Comparison of ENCODE assay signal across 18 mouse cellular contexts in the genomic region with DNA sequence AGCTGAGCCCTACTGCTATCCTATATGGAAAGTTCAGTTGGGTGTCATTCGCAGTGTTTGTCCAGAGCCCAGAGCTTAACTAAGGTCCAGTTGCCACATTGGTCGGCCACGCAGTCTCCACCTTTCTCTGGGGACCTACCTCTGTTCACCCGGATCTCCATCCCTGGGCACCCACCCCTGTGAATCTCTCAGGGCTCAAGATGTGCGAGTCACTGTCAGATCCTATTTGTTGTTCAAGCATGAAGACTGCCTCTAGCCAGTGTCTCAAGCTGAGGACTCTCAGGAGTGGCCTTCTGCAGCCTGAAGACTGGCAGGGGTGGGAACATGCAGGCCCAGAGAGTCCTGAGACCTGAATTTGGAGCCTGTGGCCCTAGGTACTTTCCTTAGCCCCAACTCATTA. TPM values are rescaled to one million over a fixed set of nuclear protein-coding genes. Genes with fewer than 3 reads are reported as not detected.
DNase-seq lines count a peak whose midpoint lies in the region; ATAC-seq and TF ChIP-seq lines count a peak whose summit lies in the region.
"Had no signal": no experiment of that assay in that cellular context is flagged by ENCODE, and none has a peak within 500 bp of the region (broad histone marks: within the 10 kb centered on the region; RNA-seq: fewer than 3 reads in every experiment).

No protein-coding gene starts in this region.

- DNase-seq in heart, postnatal 10 days: no peak
- no peak for DNase-seq in spleen, adult 2 months (ENCODE audit: low read depth in 1 of 2, low spot score in 2 of 2)
- DNase-seq in spleen, adult 12 weeks (ENCODE audit: low spot score): no peak
- DNase-seq in liver: peak; percentile 46
- DNase-seq in right cerebral cortex, postnatal 10 days (ENCODE audit: low spot score in 2 of 2): no peak
- DNase-seq: adrenal gland, postnatal 14 days; cerebellum, adult 9-11 months; gastrocnemius, postnatal 10 days; heart, postnatal 36 days; kidney, adult 2 months; kidney, postnatal 4 days; layer of hippocampus, postnatal 36 days; right cerebral cortex, postnatal 14 days had no signal

- no peak for ATAC-seq in heart, embryonic 12.5 days (ENCODE audit: insufficient number of reproducible peaks, low FRiP score)
- no peak for ATAC-seq in megakaryocyte-erythroid progenitor cell, adult 5-6 weeks (replicated peaks; ENCODE audit: low FRiP score, low TSS enrichment, poor library complexity, severe bottlenecking)
- ATAC-seq: CD4-positive, CD25-positive, alpha-beta regulatory T cell, adult 4 months; midbrain, embryonic 13.5 days had no signal

- H3K27ac ChIP-seq in heart, embryonic 12.5 days (ENCODE audit: poor library complexity, severe bottlenecking): peak overlapping the region; percentile 70
- peak overlapping the region; percentile 81 for H3K27ac ChIP-seq in spleen, adult 2 months (ENCODE audit: insufficient read depth, low read length)
- H3K27ac ChIP-seq: midbrain, embryonic 13.5 days had no signal

- H3K4me2 ChIP-seq in heart, embryonic 12.5 days: peak overlapping the region; percentile 25
- H3K4me2 ChIP-seq: midbrain, embryonic 13.5 days had no signal

- no peak for TF ChIP-seq CTCF in spleen, adult 2 months (IDR thresholded peaks at IDR 0.05; ENCODE audit: extremely low read depth, insufficient read depth, insufficient read length, insufficient replicate concordance)

- H3K36me3 ChIP-seq in heart, embryonic 12.5 days: peaks cover 51% of the 10 kb centered on the region
- H3K36me3 ChIP-seq in spleen, adult 2 months (ENCODE audit: control insufficient read depth, insufficient read depth, low read length): peaks cover 51% of the 10 kb centered on the region

- 0 out of 2 replicates have a peak overlapping the region, but pooled peaks have one; percentile 22 for H3K9ac ChIP-seq in heart, embryonic 12.5 days
- H3K9ac ChIP-seq: midbrain, embryonic 13.5 days had no signal

- WGBS in heart, embryonic 12.5 days: 84% methylated on average over 5 of the region's 5 CpGs
- 91% methylated on average over 5 of the region's 5 CpGs for WGBS in spleen, adult 2 months

- no peaks in the 10 kb centered on the region for H3K9me3 ChIP-seq in heart, embryonic 12.5 days (replicated peaks)
- H3K9me3 ChIP-seq: midbrain, embryonic 13.5 days had no signal

- TF ChIP-seq POLR2A in spleen, adult 2 months (IDR thresholded peaks at IDR 0.05; ENCODE audit: low read depth, low read length): no peak

- H3K27me3 ChIP-seq in heart, embryonic 12.5 days (replicated peaks): no peaks in the 10 kb centered on the region
- no peaks in the 10 kb centered on the region for H3K27me3 ChIP-seq in spleen, adult 2 months (ENCODE audit: control insufficient read depth, insufficient read depth, low read length)
- H3K27me3 ChIP-seq: midbrain, embryonic 13.5 days had no signal

- H3K4me1 ChIP-seq in heart, embryonic 12.5 days (replicated peaks): peaks cover 47% of the 10 kb centered on the region
- H3K4me1 ChIP-seq in spleen, adult 2 months (ENCODE audit: control insufficient read depth, insufficient read depth, insufficient read length): peaks cover 57% of the 10 kb centered on the region
- H3K4me1 ChIP-seq: midbrain, embryonic 13.5 days had no signal

- intact Hi-C loops in heart, postnatal 10 days (cut with DNase I): no loop called here

- H3K4me3 ChIP-seq in heart, embryonic 12.5 days: no peak overlapping the region
- no peak overlapping the region for H3K4me3 ChIP-seq in spleen, adult 2 months (ENCODE audit: extremely low read depth, insufficient read depth, insufficient read length)
- H3K4me3 ChIP-seq: midbrain, embryonic 13.5 days had no signal

RNA-seq across cellular contexts. Expression of gene Rbm38, which starts 15.8 kb away (rescaled TPM):
- polyA plus RNA-seq in heart, embryonic 12.5 days (2016; fragmentation: Nextera tagmentation; extraction: Ambion mirVana): 146 and 147 TPM in 2 replicates
- total RNA-seq in heart, postnatal 10 days (2021): 100 to 1,000 TPM; 146 to 187 TPM
- 663 and 724 TPM in 2 replicates for polyA plus RNA-seq in spleen, adult 2 months (2012; rRNA removed)
- 191 and 218 TPM in 2 replicates for total RNA-seq in megakaryocyte-erythroid progenitor cell, adult 5-6 weeks (2014; fragmentation: Nextera tagmentation)
- total RNA-seq in megakaryocyte-erythroid progenitor cell, adult 5-6 weeks (2017): 38.9 and 116 TPM in 2 replicates

RNA-seq across cellular contexts. Expression of gene Rae1, which starts 36.1 kb away (rescaled TPM):
- polyA plus RNA-seq in heart, embryonic 12.5 days (2016; fragmentation: Nextera tagmentation; extraction: Ambion mirVana): 102 and 103 TPM in 2 replicates
- total RNA-seq in heart, postnatal 10 days (2021): 10 to 100 TPM; 37.7 to 42.8 TPM
- 48.3 and 51.5 TPM in 2 replicates for polyA plus RNA-seq in spleen, adult 2 months (2012; rRNA removed)
- 142 and 149 TPM in 2 replicates for total RNA-seq in megakaryocyte-erythroid progenitor cell, adult 5-6 weeks (2014; fragmentation: Nextera tagmentation)
- total RNA-seq in megakaryocyte-erythroid progenitor cell, adult 5-6 weeks (2017): 79.4 and 102 TPM in 2 replicates

RNA-seq across cellular contexts. Expression of gene Spo11, which starts 58.6 kb away (rescaled TPM):
- 0.26 and 0.30 TPM in 2 replicates for polyA plus RNA-seq in heart, embryonic 12.5 days (2016; fragmentation: Nextera tagmentation; extraction: Ambion mirVana)
- total RNA-seq in heart, postnatal 10 days (2021): not detected
- 0.86 and 0.98 TPM in 2 replicates for polyA plus RNA-seq in spleen, adult 2 months (2012; rRNA removed)
- total RNA-seq in megakaryocyte-erythroid progenitor cell, adult 5-6 weeks (2014; fragmentation: Nextera tagmentation): 2.1 and 2.6 TPM in 2 replicates
- total RNA-seq in megakaryocyte-erythroid progenitor cell, adult 5-6 weeks (2017): 0.53 TPM in 1 of 2 replicates, not detected in the other
- total RNA-seq: adrenal gland, postnatal 14 days; gastrocnemius, postnatal 10 days; heart, postnatal 36 days; layer of hippocampus, postnatal 36 days had no signal
- polyA plus RNA-seq: lung, postnatal 0 days had no signal
